Mouse (Mus musculus) bone marrow, adult 2 months (tissue): Measurements from ENCODE around the gene Nfkbia. TPM values are rescaled to one million over a fixed set of nuclear protein-coding genes. Genes with fewer than 3 reads are reported as not detected.

Experiments used
- H3K27ac ChIP-seq: fragments of 200-500 bp; 2 replicates; pipeline ENCODE4 v1.5.1; 2012; ENCODE audit warnings: low read depth, mild to moderate bottlenecking, control low read depth, inconsistent platforms, low read length; ENCODE audit not compliant: control insufficient read depth, poor library complexity, insufficient read depth
- H3K4me1 ChIP-seq: fragments of 200-500 bp; 2 replicates; pipeline ENCODE4 v1.6.1; 2011; ENCODE audit warnings: low read length; ENCODE audit not compliant: control insufficient read depth, insufficient read depth
- H3K4me3 ChIP-seq: fragments of 200-500 bp; replicated peaks from 2 replicates; pipeline ENCODE3; 2011; ENCODE audit warnings: mild to moderate bottlenecking, low read depth, low read length, control low read depth; ENCODE audit not compliant: control insufficient read depth
- CTCF ChIP-seq: fragments of 200-500 bp; IDR thresholded peaks from 2 replicates; pipeline ENCODE4 v1.5.1; 2011; ENCODE audit warnings: low read length, control low read depth; ENCODE audit not compliant: control insufficient read depth, insufficient read depth
- POLR2A ChIP-seq: fragments of 200-500 bp; IDR thresholded peaks from 2 replicates; pipeline ENCODE4 v1.6.1; 2011; ENCODE audit warnings: low read depth, mild to moderate bottlenecking, control low read depth, low read length, borderline replicate concordance; ENCODE audit not compliant: control insufficient read depth
- WGBS: fragments of 180-500 bp; shearing (Covaris S2); methylation state at CpG from one replicate; pipeline ENCODE4 v1.1.7; 2018; 5-methylcytosine and 5-hydroxymethylcytosine counted together
- polyA plus RNA-seq: library from polyadenylated mRNA; stranded (reverse); fragments of >200 nt; gene quantifications from 2 replicates; pipeline ENCODE4 v1.2.4, GENCODE M21; 2011; ENCODE audit warnings: low replicate concordance; ENCODE audit not compliant: missing spikeins, insufficient read depth, insufficient read length

The Nfkbia gene
- polyA plus RNA-seq, 1 experiment, result 91.0 TPM

- peaks cover 9% of the 10 kb centered on the region for H3K4me1 ChIP-seq
- H3K4me3 ChIP-seq, result no peak overlapping the region
- H3K27ac ChIP-seq, result peak overlapping the region; percentile 25; the same call in 1 of the 2 replicates
- no peak for TF ChIP-seq CTCF
- no peak for TF ChIP-seq POLR2A
- 80% methylated on average over 3 of the region's 3 CpGs for WGBS
Observed at GRCm38 (mm10) chr12:55456136-55456535, 36.3 kb downstream of the Nfkbia start.

- TF ChIP-seq POLR2A (no peak), CTCF (no peak)
- Histone ChIP-seq H3K4me3 (no peak overlapping the region), H3K27ac (no peak overlapping the region), H3K4me1 (peaks cover 11% of the 10 kb centered on the region)
- WGBS, result 73% methylated on average over 10 of the region's 10 CpGs
Observed at GRCm38 (mm10) chr12:55455206-55455605, 37.2 kb downstream of the Nfkbia start.

GRCm38 (mm10) chr12:55453924-55454323, 38.5 kb downstream of the Nfkbia start:
- 80% methylated on average over 4 of the region's 4 CpGs for WGBS
- TF ChIP-seq CTCF (no peak), POLR2A (no peak)
- no peak overlapping the region for H3K27ac ChIP-seq
- peaks cover 10% of the 10 kb centered on the region for H3K4me1 ChIP-seq
- no peak overlapping the region for H3K4me3 ChIP-seq

- H3K4me3 ChIP-seq, result no peak overlapping the region
- no peak overlapping the region for H3K27ac ChIP-seq
- TF ChIP-seq CTCF, result no peak
- 57% methylated on average over 5 of the region's 5 CpGs for WGBS
- H3K4me1 ChIP-seq, result peaks cover 8% of the 10 kb centered on the region
Observed at GRCm38 (mm10) chr12:55452839-55453238, 39.6 kb downstream of the Nfkbia start.

- TF ChIP-seq POLR2A, result no peak
- TF ChIP-seq CTCF, result no peak
- Histone ChIP-seq H3K27ac (no peak overlapping the region), H3K4me1 (peaks cover 13% of the 10 kb centered on the region), H3K4me3 (no peak overlapping the region)
- 9% methylated on average over 16 of the region's 16 CpGs for whole genome bisulfite sequencing
Observed at GRCm38 (mm10) chr12:55450421-55450820, 42.0 kb downstream of the Nfkbia start.

GRCm38 (mm10) chr12:55449048-55449447, 43.4 kb downstream of the Nfkbia start:
- WGBS, result 69% methylated on average over 2 of the region's 2 CpGs
- H3K27ac ChIP-seq, result no peak overlapping the region
- peaks cover 13% of the 10 kb centered on the region for H3K4me1 ChIP-seq
- TF ChIP-seq POLR2A (no peak), CTCF (no peak)
- no peak overlapping the region for H3K4me3 ChIP-seq

GRCm38 (mm10) chr12:55448457-55448856, 44.0 kb downstream of the Nfkbia start:
- 77% methylated on average over 2 of the region's 2 CpGs for WGBS
- H3K4me1 ChIP-seq, result peaks cover 15% of the 10 kb centered on the region
- no peak overlapping the region for H3K4me3 ChIP-seq
- no peak for TF ChIP-seq POLR2A
- H3K27ac ChIP-seq, result no peak overlapping the region

- H3K27ac ChIP-seq, result peak overlapping the region; percentile 88
- WGBS, result 45% methylated on average over 11 of the region's 11 CpGs
- no peak for TF ChIP-seq CTCF
- no peak for TF ChIP-seq POLR2A
- peaks cover 15% of the 10 kb centered on the region for H3K4me1 ChIP-seq
- no peak overlapping the region for H3K4me3 ChIP-seq
Observed at GRCm38 (mm10) chr12:55447396-55447760, 45.1 kb downstream of the Nfkbia start.

GRCm38 (mm10) chr12:55446746-55447395, 45.6 kb downstream of the Nfkbia start:
- TF ChIP-seq CTCF (no peak), POLR2A (no peak)
- 4% methylated on average over 13 of the region's 13 CpGs for WGBS
- Histone ChIP-seq H3K27ac (peak overlapping the region; percentile 88), H3K4me1 (peaks cover 15% of the 10 kb centered on the region), H3K4me3 (no peak overlapping the region)
